Mouse (Mus musculus): ENCODE results near the gene Prkca. TPM values are rescaled to one million over a fixed set of nuclear protein-coding genes. Genes with fewer than 3 reads are reported as not detected.

Prkca gene
- total RNA-seq, 2 experiments from 2014 or later, result 186 to 189 TPM

- DNase-seq (ENCODE audit: extremely low spot score in 1 of 2, low spot score in 2 of 2), result no peak
- intact Hi-C loops (cut with DNase I), result no loop called here
- TF ChIP-seq CTCF (IDR thresholded peaks at IDR 0.05), result no peak
- H3K4me3 ChIP-seq, result no peak overlapping the region
- H3K27ac ChIP-seq, result no peak overlapping the region
Measured at GRCm38 (mm10) chr11:108206602-108207001, 137.1 kb downstream of the Prkca start.

- intact Hi-C loops (cut with DNase I), result no loop called here
- no peak for DNase-seq (ENCODE audit: extremely low spot score in 1 of 2, low spot score in 2 of 2)
- no peak for TF ChIP-seq CTCF (IDR thresholded peaks at IDR 0.05)
- H3K27ac ChIP-seq, result no peak overlapping the region
- no peak overlapping the region for H3K4me3 ChIP-seq
Measured at GRCm38 (mm10) chr11:108204895-108205248, 138.9 kb downstream of the Prkca start.

- no peak for TF ChIP-seq CTCF (IDR thresholded peaks at IDR 0.05)
- H3K27ac ChIP-seq, result no peak overlapping the region
- intact Hi-C loops (cut with DNase I), result no loop called here
- no peak for DNase-seq (ENCODE audit: extremely low spot score in 1 of 2, low spot score in 2 of 2)
- H3K4me3 ChIP-seq, result no peak overlapping the region
Measured at GRCm38 (mm10) chr11:108204202-108204894, 139.4 kb downstream of the Prkca start.

GRCm38 (mm10) chr11:108202835-108203234 is 140.9 kb downstream of the Prkca start:
- intact Hi-C loops (cut with DNase I), result no loop called here
- TF ChIP-seq CTCF (IDR thresholded peaks at IDR 0.05), result no peak
- no peak for DNase-seq (ENCODE audit: extremely low spot score in 1 of 2, low spot score in 2 of 2)
- Histone ChIP-seq H3K4me3 (no peak overlapping the region), H3K27ac (no peak overlapping the region)

- Histone ChIP-seq H3K4me3 (no peak overlapping the region), H3K27ac (no peak overlapping the region)
- no peak for DNase-seq (ENCODE audit: extremely low spot score in 1 of 2, low spot score in 2 of 2)
- TF ChIP-seq CTCF (IDR thresholded peaks at IDR 0.05), result no peak
- intact Hi-C loops (cut with DNase I), result no loop called here
Measured at GRCm38 (mm10) chr11:108200679-108201586, 142.8 kb downstream of the Prkca start.

- intact Hi-C loops (cut with DNase I), result no loop called here
- DNase-seq (ENCODE audit: extremely low spot score in 1 of 2, low spot score in 2 of 2), result no peak
- no peak for TF ChIP-seq CTCF (IDR thresholded peaks at IDR 0.05)
- H3K4me3 ChIP-seq, result no peak overlapping the region
- no peak overlapping the region for H3K27ac ChIP-seq
Measured at GRCm38 (mm10) chr11:108199429-108199985, 144.2 kb downstream of the Prkca start.

GRCm38 (mm10) chr11:108198592-108198991 is 145.1 kb downstream of the Prkca start:
- Histone ChIP-seq H3K4me3 (no peak overlapping the region), H3K27ac (no peak overlapping the region)
- DNase-seq (ENCODE audit: extremely low spot score in 1 of 2, low spot score in 2 of 2), result no peak
- intact Hi-C loops (cut with DNase I), result no loop called here
- no peak for TF ChIP-seq CTCF (IDR thresholded peaks at IDR 0.05)

GRCm38 (mm10) chr11:108197427-108198218 is 146.1 kb downstream of the Prkca start:
- intact Hi-C loops (cut with DNase I), result no loop called here
- no peak overlapping the region for H3K27ac ChIP-seq
- DNase-seq (ENCODE audit: extremely low spot score in 1 of 2, low spot score in 2 of 2), result no peak
- no peak for TF ChIP-seq CTCF (IDR thresholded peaks at IDR 0.05)
- H3K4me3 ChIP-seq, result no peak overlapping the region

- no peak for TF ChIP-seq CTCF (IDR thresholded peaks at IDR 0.05)
- Histone ChIP-seq H3K27ac (no peak overlapping the region), H3K4me3 (no peak overlapping the region)
- intact Hi-C loops (cut with DNase I), result no loop called here
- no peak for DNase-seq (ENCODE audit: extremely low spot score in 1 of 2, low spot score in 2 of 2)
Measured at GRCm38 (mm10) chr11:108196796-108197195, 146.9 kb downstream of the Prkca start.

- intact Hi-C loops (cut with DNase I), result no loop called here
Measured at GRCm38 (mm10) chr11:108190298-108190697, 153.4 kb downstream of the Prkca start.

GRCm38 (mm10) chr11:108189362-108189761 is 154.4 kb downstream of the Prkca start:
- Histone ChIP-seq H3K4me3 (no peak overlapping the region), H3K27ac (peak overlapping the region; percentile 53)
- no peak for DNase-seq (ENCODE audit: extremely low spot score in 1 of 2, low spot score in 2 of 2)
- intact Hi-C loops (cut with DNase I), result no loop called here
- TF ChIP-seq CTCF (IDR thresholded peaks at IDR 0.05), result no peak

More at GRCm38 (mm10) chr11:108190298-108190697, 153.4 kb downstream of the Prkca start:
- 0 out of 2 replicates have a peak overlapping the region, but pooled peaks have one; percentile 37 for H3K27ac ChIP-seq
- no peak overlapping the region for H3K4me3 ChIP-seq
- no peak for DNase-seq (ENCODE audit: extremely low spot score in 1 of 2, low spot score in 2 of 2)
- no peak for TF ChIP-seq CTCF (IDR thresholded peaks at IDR 0.05)
